Comparison of ENCODE assay signal across 9 mouse cellular contexts in the genomic region with DNA sequence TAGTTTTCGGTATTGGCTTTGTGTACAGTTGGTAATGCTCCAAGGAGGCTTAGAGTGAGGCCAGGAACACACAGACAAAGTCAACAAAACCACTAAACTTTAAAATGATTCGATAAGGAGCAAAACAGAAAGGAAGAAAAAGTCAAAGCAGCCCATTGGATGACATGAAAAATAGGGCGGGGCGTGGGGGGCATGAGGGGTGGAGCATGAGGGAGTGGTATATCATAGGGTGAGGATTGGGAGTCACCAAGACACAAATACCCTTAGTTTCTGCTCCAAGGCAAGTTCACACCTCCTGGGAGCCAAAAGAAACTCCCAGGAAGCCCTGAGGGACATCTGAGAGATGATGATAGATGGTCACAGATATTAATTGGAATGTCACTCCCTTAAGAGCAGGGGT.
A peak's percentile ranks its signal among the peaks of the same experiment; 100 is the strongest.
DNase-seq lines count a peak whose midpoint lies in the region; ATAC-seq lines count a peak whose summit lies in the region.
"Had no signal": no experiment of that assay in that cellular context is flagged by ENCODE, and none has a peak within 500 bp of the region (broad histone marks: within the 10 kb centered on the region; RNA-seq: fewer than 3 reads in every experiment).

No protein-coding gene starts in this region.

- 60% methylated on average over 4 of the region's 4 CpGs for WGBS in hindbrain, embryonic 10.5 days
- WGBS in hindbrain, embryonic 14.5 days: 56% methylated on average over 4 of the region's 4 CpGs
- WGBS in liver, embryonic 12.5 days (ENCODE audit: insufficient replicate concordance): 43% methylated on average over 4 of the region's 4 CpGs

- no peaks in the 10 kb centered on the region for H3K27me3 ChIP-seq in hindbrain, embryonic 10.5 days (ENCODE audit: insufficient read depth, poor library complexity, severe bottlenecking)
- H3K27me3 ChIP-seq in hindbrain, embryonic 14.5 days (ENCODE audit: control insufficient read depth, insufficient read depth, low read length): no peaks in the 10 kb centered on the region
- H3K27me3 ChIP-seq in liver, embryonic 12.5 days (replicated peaks): no peaks in the 10 kb centered on the region

- peaks cover under 1% of the 10 kb centered on the region; the same call in 1 of the 2 replicates for H3K9me3 ChIP-seq in hindbrain, embryonic 10.5 days
- peaks cover under 1% of the 10 kb centered on the region; the same call in 1 of the 2 replicates for H3K9me3 ChIP-seq in hindbrain, embryonic 14.5 days (ENCODE audit: control insufficient read depth, low read length)
- 0 out of 2 replicates have a peak, but pooled peaks cover under 1% of the 10 kb centered on the region for H3K9me3 ChIP-seq in liver, embryonic 12.5 days (replicated peaks)
- H3K9me3 ChIP-seq: G1E had no signal

- peak overlapping the region; percentile 8; the same call in 1 of the 2 replicates for H3K27ac ChIP-seq in hindbrain, embryonic 10.5 days
- H3K27ac ChIP-seq in hindbrain, embryonic 14.5 days: no peak overlapping the region
- H3K27ac ChIP-seq in liver, embryonic 12.5 days: no peak overlapping the region

- no peak overlapping the region for H3K4me3 ChIP-seq in hindbrain, embryonic 10.5 days
- no peak overlapping the region for H3K4me3 ChIP-seq in hindbrain, embryonic 14.5 days (replicated peaks; ENCODE audit: low read length)
- 0 out of 2 replicates have a peak overlapping the region, but pooled peaks have one; percentile 22 for H3K4me3 ChIP-seq in liver, embryonic 12.5 days

- H3K4me1 ChIP-seq in hindbrain, embryonic 10.5 days (replicated peaks): 0 out of 2 replicates have a peak, but pooled peaks cover 17% of the 10 kb centered on the region
- H3K4me1 ChIP-seq in hindbrain, embryonic 14.5 days (replicated peaks; ENCODE audit: control insufficient read depth, insufficient read depth, low read length): peaks cover 7% of the 10 kb centered on the region
- peaks cover 33% of the 10 kb centered on the region for H3K4me1 ChIP-seq in liver, embryonic 12.5 days

- no peak for DNase-seq in hindbrain, embryonic 10.5 days (ENCODE audit: low spot score)
- no peak for DNase-seq in hindbrain, embryonic 14.5 days (ENCODE audit: low spot score)
- peak; percentile 26 for DNase-seq in thymus, postnatal 4 days
- DNase-seq in thymus, postnatal 25 days: no peak
- DNase-seq in cerebellum, postnatal 25 days: no peak
- DNase-seq in cerebellum, postnatal 4 days (ENCODE audit: low spot score in 2 of 2): no peak

- H3K36me3 ChIP-seq in hindbrain, embryonic 10.5 days: no peaks in the 10 kb centered on the region
- no peaks in the 10 kb centered on the region for H3K36me3 ChIP-seq in hindbrain, embryonic 14.5 days (replicated peaks; ENCODE audit: control insufficient read depth, insufficient read depth)
- no peaks in the 10 kb centered on the region for H3K36me3 ChIP-seq in liver, embryonic 12.5 days
- H3K36me3 ChIP-seq: G1E had no signal

- H3K4me2 ChIP-seq in hindbrain, embryonic 14.5 days (replicated peaks): no peak overlapping the region
- peak overlapping the region; percentile 56 for H3K4me2 ChIP-seq in liver, embryonic 12.5 days

- no peak overlapping the region for H3K9ac ChIP-seq in hindbrain, embryonic 14.5 days
- no peak overlapping the region for H3K9ac ChIP-seq in liver, embryonic 12.5 days

- ATAC-seq in hindbrain, embryonic 14.5 days (ENCODE audit: low FRiP score): no peak
- ATAC-seq in liver, embryonic 12.5 days: peak; percentile 70
- no peak for ATAC-seq in inflammation-experienced regulatory T-cells, adult 6 months
